Mouse (Mus musculus): ENCODE results near the gene Gfra1. TPM values are rescaled to one million over a fixed set of nuclear protein-coding genes. Genes with fewer than 3 reads are reported as not detected.

Gene Gfra1
- polyA plus RNA-seq, 1 experiment from 2014 or later, result 22.5 TPM

DNA sequence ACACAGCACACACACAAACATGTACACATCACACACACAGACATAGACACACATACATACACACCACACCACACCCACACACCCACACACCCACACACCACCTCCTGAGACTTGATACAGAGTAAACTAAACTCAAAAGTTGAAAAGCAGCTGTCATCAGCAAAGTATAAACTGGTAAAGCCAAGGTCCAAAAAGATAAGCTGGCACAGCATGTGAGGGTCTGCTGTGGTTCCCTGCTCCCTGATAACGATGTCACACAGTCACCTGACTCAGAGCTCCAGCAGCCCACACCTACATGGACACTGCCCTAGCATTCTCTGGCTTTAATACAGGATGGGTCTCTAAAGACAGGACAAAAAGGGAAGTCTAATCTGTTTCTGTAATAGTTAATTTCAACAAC lies 212.1 kb downstream of the Gfra1 start:
- Histone ChIP-seq H3K4me2 (ENCODE audit: low read depth, low read length) (no peak overlapping the region), H3K9me3 (ENCODE audit: control insufficient read depth, low read length) (no peaks in the 10 kb centered on the region), H3K27ac (replicated peaks; ENCODE audit: low read depth, low read length) (no peak overlapping the region), H3K4me1 (ENCODE audit: control insufficient read depth, insufficient read depth, low read length) (no peaks in the 10 kb centered on the region), H3K36me3 (ENCODE audit: control insufficient read depth, insufficient read depth, low read length) (no peaks in the 10 kb centered on the region), H3K4me3 (ENCODE audit: low read depth, low read length) (no peak overlapping the region), H3K9ac (ENCODE audit: low read depth, low read length) (no peak overlapping the region), H3K27me3 (replicated peaks; ENCODE audit: control insufficient read depth, insufficient read depth, low read length) (no peaks in the 10 kb centered on the region)
- ATAC-seq (ENCODE audit: low read depth) (no peak), DNase-seq (ENCODE audit: low spot score) (no peak)
- 59% methylated on average over 1 of the region's 1 CpGs for WGBS

DNA sequence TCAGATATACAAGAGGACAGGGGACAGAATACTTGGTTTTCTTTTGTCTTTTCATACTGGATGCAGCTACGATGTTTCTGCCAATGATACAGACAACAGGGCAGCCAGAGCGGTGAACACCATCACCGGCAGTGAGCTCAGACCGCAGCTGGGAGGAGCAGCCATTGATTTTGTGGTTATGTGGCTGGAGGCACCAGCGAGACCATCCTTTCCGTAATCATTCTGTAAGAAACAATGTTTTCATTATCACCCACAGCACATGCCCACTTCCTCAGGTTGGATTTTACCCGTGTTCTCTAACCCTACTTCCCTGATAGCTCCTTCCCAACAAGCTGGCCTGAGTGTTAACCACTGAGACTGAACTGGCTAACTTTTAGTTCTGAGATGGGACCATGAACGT lies 217.4 kb downstream of the Gfra1 start:
- no peak for DNase-seq (ENCODE audit: low spot score)
- Histone ChIP-seq H3K36me3 (ENCODE audit: control insufficient read depth, insufficient read depth, low read length) (no peaks in the 10 kb centered on the region), H3K27me3 (replicated peaks; ENCODE audit: control insufficient read depth, insufficient read depth, low read length) (no peaks in the 10 kb centered on the region), H3K27ac (replicated peaks; ENCODE audit: low read depth, low read length) (no peak overlapping the region), H3K9me3 (ENCODE audit: control insufficient read depth, low read length) (no peaks in the 10 kb centered on the region), H3K4me2 (ENCODE audit: low read depth, low read length) (no peak overlapping the region), H3K9ac (ENCODE audit: low read depth, low read length) (no peak overlapping the region), H3K4me1 (ENCODE audit: control insufficient read depth, insufficient read depth, low read length) (no peaks in the 10 kb centered on the region), H3K4me3 (ENCODE audit: low read depth, low read length) (no peak overlapping the region)
- 77% methylated on average over 8 of the region's 8 CpGs for WGBS
- ATAC-seq (ENCODE audit: low read depth), result no peak

DNA sequence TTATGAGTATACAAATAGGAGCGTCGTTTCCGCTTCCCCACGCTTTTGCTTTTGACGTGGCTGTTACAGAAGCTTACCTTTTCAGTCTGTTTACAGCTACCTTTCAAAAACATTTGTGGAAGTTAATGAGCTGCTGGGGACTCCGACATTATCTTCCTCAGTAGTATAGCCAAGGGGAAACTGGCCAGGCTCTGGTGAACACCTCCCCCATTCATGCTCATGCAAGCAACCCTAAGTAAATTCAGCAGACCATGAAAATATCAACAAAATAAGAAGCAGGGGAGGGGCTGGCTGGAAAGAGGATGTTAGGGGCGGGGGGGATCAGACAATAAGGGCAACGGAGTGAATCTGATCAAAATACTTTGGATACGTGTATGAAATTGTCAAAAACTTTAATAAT lies 228.0 kb downstream of the Gfra1 start:
- Histone ChIP-seq H3K27me3 (replicated peaks; ENCODE audit: control insufficient read depth, insufficient read depth, low read length) (no peaks in the 10 kb centered on the region), H3K4me3 (ENCODE audit: low read depth, low read length) (no peak overlapping the region), H3K27ac (replicated peaks; ENCODE audit: low read depth, low read length) (no peak overlapping the region), H3K4me2 (ENCODE audit: low read depth, low read length) (no peak overlapping the region), H3K4me1 (ENCODE audit: control insufficient read depth, insufficient read depth, low read length) (peaks cover 9% of the 10 kb centered on the region), H3K9ac (ENCODE audit: low read depth, low read length) (no peak overlapping the region), H3K9me3 (ENCODE audit: control insufficient read depth, low read length) (no peaks in the 10 kb centered on the region), H3K36me3 (ENCODE audit: control insufficient read depth, insufficient read depth, low read length) (no peaks in the 10 kb centered on the region)
- ATAC-seq (ENCODE audit: low read depth), result no peak
- 61% methylated on average over 9 of the region's 9 CpGs for WGBS
- no peak for DNase-seq (ENCODE audit: low spot score)

DNA sequence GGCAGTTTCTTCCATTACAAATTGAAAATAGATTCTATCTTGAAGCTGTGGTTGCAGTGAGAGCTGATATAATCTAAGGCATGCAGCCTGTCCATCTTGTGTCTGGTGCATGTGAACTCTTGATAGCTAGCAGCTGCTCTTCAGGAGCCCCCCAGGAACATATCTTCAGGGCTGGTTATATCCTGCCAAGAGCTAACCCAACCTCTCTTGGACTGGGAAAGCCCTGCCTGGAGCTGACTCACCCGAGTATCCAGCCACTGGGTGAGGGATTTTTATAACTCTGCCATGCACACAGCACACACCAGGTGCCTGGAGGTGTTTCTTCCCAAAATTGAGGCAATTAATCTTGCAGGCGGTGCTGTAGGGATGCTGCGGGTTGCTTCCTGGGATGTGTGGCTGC lies 228.8 kb downstream of the Gfra1 start:
- DNase-seq (ENCODE audit: low spot score), result peak; percentile 49
- peaks cover 9% of the 10 kb centered on the region for H3K4me1 ChIP-seq (ENCODE audit: control insufficient read depth, insufficient read depth, low read length)
- WGBS, result 21% methylated on average over 3 of the region's 3 CpGs
- H3K27ac ChIP-seq (replicated peaks; ENCODE audit: low read depth, low read length), result no peak overlapping the region
- no peak overlapping the region for H3K4me2 ChIP-seq (ENCODE audit: low read depth, low read length)
- H3K4me3 ChIP-seq (ENCODE audit: low read depth, low read length), result no peak overlapping the region
- H3K27me3 ChIP-seq (replicated peaks; ENCODE audit: control insufficient read depth, insufficient read depth, low read length), result no peaks in the 10 kb centered on the region
- no peaks in the 10 kb centered on the region for H3K9me3 ChIP-seq (ENCODE audit: control insufficient read depth, low read length)
- H3K36me3 ChIP-seq (ENCODE audit: control insufficient read depth, insufficient read depth, low read length), result no peaks in the 10 kb centered on the region
- no peak for ATAC-seq (ENCODE audit: low read depth)
- H3K9ac ChIP-seq (ENCODE audit: low read depth, low read length), result no peak overlapping the region

DNA sequence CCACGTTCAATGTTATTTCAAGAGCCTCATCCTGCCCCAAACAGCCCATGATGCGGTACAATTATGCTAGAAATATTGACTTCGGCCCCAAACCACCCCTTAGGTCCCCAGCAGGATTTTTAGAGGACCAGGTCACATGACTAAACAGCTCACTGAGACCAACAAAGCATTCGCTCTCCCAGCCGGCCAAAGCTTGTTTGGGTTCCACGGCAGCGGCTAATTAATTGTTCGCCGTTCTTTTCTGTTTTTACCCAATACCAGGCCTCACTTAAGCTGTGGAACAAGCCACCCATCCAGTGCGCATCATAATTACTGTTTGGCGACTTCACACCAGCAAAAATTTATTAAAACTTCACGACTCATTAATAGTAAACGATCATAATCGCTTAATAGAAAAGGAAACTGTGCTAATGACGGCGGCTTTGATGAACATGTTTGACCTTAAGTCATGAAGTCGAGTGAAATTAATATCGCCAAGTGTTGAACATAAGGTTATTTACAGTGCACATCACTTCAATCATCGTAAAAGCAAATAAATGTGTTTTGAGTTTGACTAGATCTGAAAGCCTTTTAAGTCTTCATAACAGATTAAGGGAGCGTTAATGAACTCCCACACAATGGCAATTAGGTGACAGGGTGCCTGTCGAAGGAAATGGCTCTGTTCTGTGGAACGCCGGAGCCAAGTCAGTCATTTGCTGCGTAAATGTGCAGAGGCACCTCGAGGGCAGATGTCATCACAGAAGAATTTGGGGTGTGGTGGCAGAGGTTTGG lies 235.5 kb downstream of the Gfra1 start:
- Histone ChIP-seq H3K27ac (replicated peaks; ENCODE audit: low read depth, low read length) (no peak overlapping the region), H3K4me2 (ENCODE audit: low read depth, low read length) (no peak overlapping the region), H3K27me3 (replicated peaks; ENCODE audit: control insufficient read depth, insufficient read depth, low read length) (no peaks in the 10 kb centered on the region), H3K9me3 (ENCODE audit: control insufficient read depth, low read length) (no peaks in the 10 kb centered on the region), H3K9ac (ENCODE audit: low read depth, low read length) (no peak overlapping the region), H3K36me3 (ENCODE audit: control insufficient read depth, insufficient read depth, low read length) (no peaks in the 10 kb centered on the region), H3K4me3 (ENCODE audit: low read depth, low read length) (no peak overlapping the region), H3K4me1 (ENCODE audit: control insufficient read depth, insufficient read depth, low read length) (no peaks in the 10 kb centered on the region)
- WGBS, result 70% methylated on average over 25 of the region's 25 CpGs
- DNase-seq (ENCODE audit: low spot score), result peak; percentile 42
- ATAC-seq (ENCODE audit: low read depth), result no peak

DNA sequence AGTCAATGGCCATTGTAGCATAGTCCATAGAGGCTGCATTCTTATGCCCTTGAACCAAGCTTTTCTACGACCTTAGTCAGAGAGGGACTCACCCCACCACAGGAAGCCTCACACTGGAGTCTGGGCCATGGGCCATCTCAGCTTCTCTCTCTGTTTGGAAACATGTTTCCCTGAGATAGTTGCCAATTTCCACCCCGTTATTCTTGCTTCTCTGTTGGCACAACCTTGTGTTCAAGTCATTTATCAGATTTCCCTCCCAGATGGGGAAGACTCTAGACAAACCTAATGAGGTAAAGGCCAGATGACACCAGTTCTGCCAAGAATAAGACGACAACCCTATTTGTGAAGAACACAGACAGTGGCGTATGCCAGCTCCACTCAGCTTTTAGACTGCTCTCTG lies 238.1 kb downstream of the Gfra1 start:
- DNase-seq (ENCODE audit: low spot score) (no peak), ATAC-seq (ENCODE audit: low read depth) (no peak)
- no peaks in the 10 kb centered on the region for H3K27me3 ChIP-seq (replicated peaks; ENCODE audit: control insufficient read depth, insufficient read depth, low read length)
- H3K4me2 ChIP-seq (ENCODE audit: low read depth, low read length), result no peak overlapping the region
- H3K4me3 ChIP-seq (ENCODE audit: low read depth, low read length), result no peak overlapping the region
- H3K9ac ChIP-seq (ENCODE audit: low read depth, low read length), result no peak overlapping the region
- 75% methylated on average over 4 of the region's 4 CpGs for WGBS
- no peak overlapping the region for H3K27ac ChIP-seq (replicated peaks; ENCODE audit: low read depth, low read length)
- no peaks in the 10 kb centered on the region for H3K4me1 ChIP-seq (ENCODE audit: control insufficient read depth, insufficient read depth, low read length)
- no peaks in the 10 kb centered on the region for H3K9me3 ChIP-seq (ENCODE audit: control insufficient read depth, low read length)
- H3K36me3 ChIP-seq (ENCODE audit: control insufficient read depth, insufficient read depth, low read length), result no peaks in the 10 kb centered on the region

DNA sequence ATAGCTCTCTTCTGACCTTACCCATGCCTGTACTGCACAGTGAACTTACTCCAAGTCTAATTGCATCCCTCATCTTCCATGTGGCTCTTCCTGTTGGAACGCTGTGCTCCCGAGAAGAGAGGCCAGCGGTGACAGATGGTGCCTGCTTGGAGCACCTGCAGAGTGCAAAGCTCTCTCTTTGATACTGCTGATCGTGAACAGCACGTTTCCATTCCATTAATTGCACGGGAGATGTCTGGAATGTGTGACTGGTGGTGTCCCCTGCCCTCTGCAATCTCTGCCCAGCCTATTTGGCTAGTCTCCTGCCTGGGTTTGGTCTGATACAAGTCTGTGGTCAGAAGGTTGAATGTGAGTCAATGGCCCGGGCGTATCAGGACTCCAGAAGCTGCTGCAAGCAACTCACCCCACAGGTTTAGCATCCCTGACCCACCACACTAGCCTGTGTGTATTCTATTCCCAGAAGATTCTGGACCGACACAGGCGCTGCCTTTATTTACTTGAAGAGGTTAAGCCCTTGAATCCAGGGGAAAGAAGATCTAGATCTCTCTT lies 249.1 kb downstream of the Gfra1 start:
- 74% methylated on average over 10 of the region's 10 CpGs for WGBS
- Histone ChIP-seq H3K27me3 (replicated peaks; ENCODE audit: control insufficient read depth, insufficient read depth, low read length) (peaks cover 5% of the 10 kb centered on the region; the same call in 1 of the 2 replicates), H3K4me3 (ENCODE audit: low read depth, low read length) (no peak overlapping the region), H3K9ac (ENCODE audit: low read depth, low read length) (no peak overlapping the region), H3K4me1 (ENCODE audit: control insufficient read depth, insufficient read depth, low read length) (peaks cover 14% of the 10 kb centered on the region; the same call in 1 of the 2 replicates), H3K4me2 (ENCODE audit: low read depth, low read length) (no peak overlapping the region), H3K27ac (replicated peaks; ENCODE audit: low read depth, low read length) (no peak overlapping the region), H3K36me3 (ENCODE audit: control insufficient read depth, insufficient read depth, low read length) (no peaks in the 10 kb centered on the region), H3K9me3 (ENCODE audit: control insufficient read depth, low read length) (no peaks in the 10 kb centered on the region)
- DNase-seq (ENCODE audit: low spot score), result no peak
- ATAC-seq (ENCODE audit: low read depth), result no peak

DNA sequence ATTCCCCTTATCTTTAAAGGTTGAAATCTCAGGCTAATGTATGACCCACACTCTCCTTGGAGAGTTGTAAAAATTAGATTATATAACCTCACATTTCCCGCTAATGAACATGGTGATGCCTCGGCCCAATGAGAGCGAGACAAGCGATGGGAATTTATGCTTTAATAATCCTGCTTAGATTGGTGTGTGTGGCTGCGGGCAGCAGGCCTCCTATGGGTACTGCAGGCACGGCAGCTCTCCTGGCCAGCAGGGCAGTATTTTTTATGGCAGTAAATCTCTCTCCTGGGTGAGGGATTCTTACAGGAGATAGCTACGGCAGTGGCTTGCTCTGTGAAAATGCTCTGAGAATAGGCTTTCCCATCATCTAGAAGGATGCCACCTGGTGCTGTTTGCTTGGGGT lies 250.2 kb downstream of the Gfra1 start:
- Histone ChIP-seq H3K27ac (replicated peaks; ENCODE audit: low read depth, low read length) (no peak overlapping the region), H3K4me1 (ENCODE audit: control insufficient read depth, insufficient read depth, low read length) (peaks cover 21% of the 10 kb centered on the region), H3K27me3 (replicated peaks; ENCODE audit: control insufficient read depth, insufficient read depth, low read length) (peaks cover 5% of the 10 kb centered on the region; the same call in 1 of the 2 replicates), H3K9ac (ENCODE audit: low read depth, low read length) (no peak overlapping the region), H3K4me2 (ENCODE audit: low read depth, low read length) (no peak overlapping the region), H3K4me3 (ENCODE audit: low read depth, low read length) (no peak overlapping the region), H3K9me3 (ENCODE audit: control insufficient read depth, low read length) (no peaks in the 10 kb centered on the region), H3K36me3 (ENCODE audit: control insufficient read depth, insufficient read depth, low read length) (no peaks in the 10 kb centered on the region)
- no peak for DNase-seq (ENCODE audit: low spot score)
- ATAC-seq (ENCODE audit: low read depth), result no peak
- 92% methylated on average over 7 of the region's 7 CpGs for WGBS

DNA sequence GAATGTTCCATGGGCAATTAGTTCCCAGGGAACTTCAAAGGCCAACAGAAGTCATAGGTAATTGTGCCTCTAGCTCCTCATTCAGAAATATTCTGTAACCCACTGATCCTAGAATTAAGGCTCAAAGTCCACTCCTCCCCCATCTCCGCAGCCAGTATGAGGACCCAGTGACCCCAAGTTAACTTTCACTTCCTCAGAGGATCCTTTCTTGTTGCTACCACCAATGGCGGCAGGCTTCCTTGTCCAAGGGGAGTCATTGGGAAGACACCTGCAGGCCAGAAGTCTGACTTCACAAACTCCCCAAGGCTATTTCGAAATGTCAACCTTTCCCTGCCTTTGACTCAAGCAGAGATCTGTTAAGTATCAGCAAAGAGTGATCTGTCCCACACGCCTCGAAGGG lies 253.1 kb downstream of the Gfra1 start:
- Histone ChIP-seq H3K4me1 (ENCODE audit: control insufficient read depth, insufficient read depth, low read length) (peaks cover 32% of the 10 kb centered on the region), H3K9me3 (ENCODE audit: control insufficient read depth, low read length) (no peaks in the 10 kb centered on the region), H3K4me2 (ENCODE audit: low read depth, low read length) (no peak overlapping the region), H3K9ac (ENCODE audit: low read depth, low read length) (no peak overlapping the region), H3K27me3 (replicated peaks; ENCODE audit: control insufficient read depth, insufficient read depth, low read length) (peaks cover 5% of the 10 kb centered on the region; the same call in 1 of the 2 replicates), H3K27ac (replicated peaks; ENCODE audit: low read depth, low read length) (no peak overlapping the region), H3K4me3 (ENCODE audit: low read depth, low read length) (no peak overlapping the region), H3K36me3 (ENCODE audit: control insufficient read depth, insufficient read depth, low read length) (no peaks in the 10 kb centered on the region)
- no peak for DNase-seq (ENCODE audit: low spot score)
- WGBS, result 46% methylated on average over 5 of the region's 5 CpGs
- ATAC-seq (ENCODE audit: low read depth), result no peak

Measured in embryonic facial prominence, embryonic 14.5 days (tissue).